Mouse (Mus musculus): ENCODE results near the gene Hfe. TPM values are rescaled to one million over a fixed set of nuclear protein-coding genes. Genes with fewer than 3 reads are reported as not detected.
"Not testable (repeated sequence)": the region's sequence is repeated elsewhere in the genome, so short reads cannot be mapped to it uniquely, and the experiment has no call there.

Hfe gene
- polyA plus RNA-seq, 1 experiment from 2014 or later: 5.4 TPM

- peak overlapping the region; percentile 69 for H3K9ac ChIP-seq (ENCODE audit: low read depth, low read length)
- not testable (repeated sequence) for H3K9me3 ChIP-seq (ENCODE audit: control insufficient read depth, low read length); H3K36me3 ChIP-seq (ENCODE audit: control insufficient read depth, insufficient read depth, low read length); H3K27me3 ChIP-seq (replicated peaks; ENCODE audit: control insufficient read depth, insufficient read depth, low read length)
- H3K4me3 ChIP-seq (ENCODE audit: low read length): peak overlapping the region; percentile 51
- peak overlapping the region; percentile 93 for H3K27ac ChIP-seq (ENCODE audit: low read depth, low read length)
- H3K4me2 ChIP-seq (ENCODE audit: low read length): peak overlapping the region; percentile 88
- ATAC-seq: peak; percentile 19
- H3K4me1 ChIP-seq (ENCODE audit: control insufficient read depth, insufficient read depth, low read depth, low read length): peaks cover 12% of the 10 kb centered on the region
- WGBS: 2% methylated on average over 9 of the region's 37 CpGs
Observed at GRCm38 (mm10) chr13:23684295-23684945, 26.2 kb downstream of the Hfe start.

- Histone ChIP-seq H3K4me2 (ENCODE audit: low read length) (peak within 1 kb of the TSS; percentile 88), H3K4me1 (ENCODE audit: control insufficient read depth, insufficient read depth, low read depth, low read length) (peaks cover 12% of the 10 kb centered on the region), H3K4me3 (ENCODE audit: low read length) (peak within 1 kb of the TSS; percentile 51), H3K9ac (ENCODE audit: low read depth, low read length) (peak within 1 kb of the TSS; percentile 69), H3K27ac (ENCODE audit: low read depth, low read length) (peak within 1 kb of the TSS; percentile 93), H3K9me3 (ENCODE audit: control insufficient read depth, low read length) (no peaks in the 10 kb centered on the region), H3K27me3 (replicated peaks; ENCODE audit: control insufficient read depth, insufficient read depth, low read length) (no peaks in the 10 kb centered on the region), H3K36me3 (ENCODE audit: control insufficient read depth, insufficient read depth, low read length) (no peaks in the 10 kb centered on the region)
- peak; percentile 100 for ATAC-seq
- 0% methylated on average over 24 of the region's 32 CpGs for WGBS
Observed at GRCm38 (mm10) chr13:23683755-23684281, 26.8 kb downstream of the Hfe start, which contains the start of the genes Hist1h2ac and Hist1h2bc. TSS of gene Hist1h2ac (minus strand) at chr13:23683948. TSS of gene Hist1h2bc (plus strand) at chr13:23684199.

- Histone ChIP-seq H3K4me3 (ENCODE audit: low read length) (peak overlapping the region; percentile 42), H3K4me1 (ENCODE audit: control insufficient read depth, insufficient read depth, low read depth, low read length) (peaks cover 12% of the 10 kb centered on the region), H3K4me2 (ENCODE audit: low read length) (peak overlapping the region; percentile 59), H3K27ac (ENCODE audit: low read depth, low read length) (peak overlapping the region; percentile 74)
- not testable (repeated sequence) for H3K36me3 ChIP-seq (ENCODE audit: control insufficient read depth, insufficient read depth, low read length); H3K9ac ChIP-seq (ENCODE audit: low read depth, low read length); H3K27me3 ChIP-seq (replicated peaks; ENCODE audit: control insufficient read depth, insufficient read depth, low read length); H3K9me3 ChIP-seq (ENCODE audit: control insufficient read depth, low read length)
- 14% methylated on average over 11 of the region's 30 CpGs for WGBS
- ATAC-seq: peak; percentile 1; the same call in 1 of the 2 replicates
Observed at GRCm38 (mm10) chr13:23682947-23683754, 27.5 kb downstream of the Hfe start.

- Histone ChIP-seq H3K4me1 (ENCODE audit: control insufficient read depth, insufficient read depth, low read depth, low read length) (peaks cover 12% of the 10 kb centered on the region), H3K27ac (ENCODE audit: low read depth, low read length) (no peak overlapping the region), H3K36me3 (ENCODE audit: control insufficient read depth, insufficient read depth, low read length) (no peaks in the 10 kb centered on the region), H3K4me3 (ENCODE audit: low read length) (peak overlapping the region; percentile 42; the same call in 1 of the 2 replicates), H3K4me2 (ENCODE audit: low read length) (peak overlapping the region; percentile 59), H3K9me3 (ENCODE audit: control insufficient read depth, low read length) (no peaks in the 10 kb centered on the region), H3K27me3 (replicated peaks; ENCODE audit: control insufficient read depth, insufficient read depth, low read length) (no peaks in the 10 kb centered on the region), H3K9ac (ENCODE audit: low read depth, low read length) (no peak overlapping the region)
- no peak for ATAC-seq
- WGBS: 65% methylated on average over 1 of the region's 1 CpGs
Observed at GRCm38 (mm10) chr13:23682623-23682946, 28.1 kb downstream of the Hfe start.

- WGBS: 90% methylated on average over 6 of the region's 6 CpGs
- no peaks in the 10 kb centered on the region for H3K9me3 ChIP-seq (ENCODE audit: control insufficient read depth, low read length)
- no peaks in the 10 kb centered on the region for H3K27me3 ChIP-seq (replicated peaks; ENCODE audit: control insufficient read depth, insufficient read depth, low read length)
- no peak overlapping the region for H3K27ac ChIP-seq (ENCODE audit: low read depth, low read length)
- no peak for ATAC-seq
- H3K36me3 ChIP-seq (ENCODE audit: control insufficient read depth, insufficient read depth, low read length): no peaks in the 10 kb centered on the region
- peaks cover 12% of the 10 kb centered on the region for H3K4me1 ChIP-seq (ENCODE audit: control insufficient read depth, insufficient read depth, low read depth, low read length)
- H3K4me2 ChIP-seq (ENCODE audit: low read length): no peak overlapping the region
- H3K4me3 ChIP-seq (ENCODE audit: low read length): no peak overlapping the region
- H3K9ac ChIP-seq (ENCODE audit: low read depth, low read length): no peak overlapping the region
Observed at GRCm38 (mm10) chr13:23681990-23682582, 28.6 kb downstream of the Hfe start.

GRCm38 (mm10) chr13:23662536-23662935, 48.1 kb downstream of the Hfe start:
- Histone ChIP-seq H3K36me3 (ENCODE audit: control insufficient read depth, insufficient read depth, low read length) (no peaks in the 10 kb centered on the region), H3K27ac (ENCODE audit: low read depth, low read length) (no peak overlapping the region), H3K9ac (ENCODE audit: low read depth, low read length) (no peak overlapping the region), H3K27me3 (replicated peaks; ENCODE audit: control insufficient read depth, insufficient read depth, low read length) (no peaks in the 10 kb centered on the region), H3K4me3 (ENCODE audit: low read length) (no peak overlapping the region), H3K4me2 (ENCODE audit: low read length) (no peak overlapping the region), H3K4me1 (ENCODE audit: control insufficient read depth, insufficient read depth, low read depth, low read length) (no peaks in the 10 kb centered on the region), H3K9me3 (ENCODE audit: control insufficient read depth, low read length) (no peaks in the 10 kb centered on the region)
- ATAC-seq: no peak
- WGBS: 75% methylated on average over 3 of the region's 3 CpGs

- 71% methylated on average over 6 of the region's 6 CpGs for whole genome bisulfite sequencing
- Histone ChIP-seq H3K4me1 (ENCODE audit: control insufficient read depth, insufficient read depth, low read depth, low read length) (no peaks in the 10 kb centered on the region), H3K9me3 (ENCODE audit: control insufficient read depth, low read length) (no peaks in the 10 kb centered on the region), H3K27me3 (replicated peaks; ENCODE audit: control insufficient read depth, insufficient read depth, low read length) (no peaks in the 10 kb centered on the region), H3K27ac (ENCODE audit: low read depth, low read length) (no peak overlapping the region), H3K4me2 (ENCODE audit: low read length) (no peak overlapping the region), H3K4me3 (ENCODE audit: low read length) (no peak overlapping the region), H3K36me3 (ENCODE audit: control insufficient read depth, insufficient read depth, low read length) (no peaks in the 10 kb centered on the region), H3K9ac (ENCODE audit: low read depth, low read length) (no peak overlapping the region)
- ATAC-seq: no peak
Observed at GRCm38 (mm10) chr13:23659636-23660366, 50.9 kb downstream of the Hfe start.

Measured in hindbrain, embryonic 16.5 days (tissue).